Mouse (Mus musculus) right cerebral cortex, postnatal 14 days (tissue): ENCODE data around the gene Ugp2.

ENCODE experiments used
- DNase-seq: peaks from one replicate; pipeline ENCODE4 v3.0.0; 2022

Ugp2 gene

DNA sequence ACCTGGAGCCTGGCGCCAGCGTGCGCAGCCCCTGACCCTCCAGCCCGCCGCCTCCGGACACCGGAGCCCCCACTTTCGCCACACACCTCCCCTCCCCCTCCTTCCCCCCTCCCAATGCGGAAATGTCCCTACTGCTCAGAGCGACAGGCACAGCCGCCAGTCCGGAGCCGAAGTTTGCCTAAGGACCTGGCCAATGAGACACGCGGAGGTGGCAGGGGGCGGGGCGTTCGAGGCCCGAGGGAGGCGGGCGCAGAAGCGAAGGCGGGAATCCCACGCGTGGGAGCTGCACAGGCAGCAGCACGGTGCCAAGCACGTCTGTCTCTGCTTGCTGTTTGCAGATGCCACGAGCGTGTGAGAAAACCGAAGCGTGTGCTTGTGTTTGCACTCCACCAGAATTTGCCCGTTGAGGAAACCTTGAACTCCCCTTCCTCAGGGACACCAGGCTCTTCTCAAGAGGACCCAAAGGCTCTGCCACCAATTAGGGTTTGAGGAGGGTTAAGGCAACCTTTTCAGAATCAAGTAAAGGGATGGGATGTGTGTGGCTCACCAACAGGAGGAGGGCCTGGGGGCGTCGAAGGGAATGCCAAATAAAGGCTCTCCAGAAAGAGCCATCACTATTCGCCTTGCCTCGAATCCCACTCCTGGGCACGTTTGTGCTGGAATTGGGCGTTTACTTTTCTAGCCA is at the start of gene Ugp2:
TSS of gene Ugp2 (minus strand) at position 80 of the 685 bp plus-strand sequence.
- DNase-seq = peak; percentile 99

DNA sequence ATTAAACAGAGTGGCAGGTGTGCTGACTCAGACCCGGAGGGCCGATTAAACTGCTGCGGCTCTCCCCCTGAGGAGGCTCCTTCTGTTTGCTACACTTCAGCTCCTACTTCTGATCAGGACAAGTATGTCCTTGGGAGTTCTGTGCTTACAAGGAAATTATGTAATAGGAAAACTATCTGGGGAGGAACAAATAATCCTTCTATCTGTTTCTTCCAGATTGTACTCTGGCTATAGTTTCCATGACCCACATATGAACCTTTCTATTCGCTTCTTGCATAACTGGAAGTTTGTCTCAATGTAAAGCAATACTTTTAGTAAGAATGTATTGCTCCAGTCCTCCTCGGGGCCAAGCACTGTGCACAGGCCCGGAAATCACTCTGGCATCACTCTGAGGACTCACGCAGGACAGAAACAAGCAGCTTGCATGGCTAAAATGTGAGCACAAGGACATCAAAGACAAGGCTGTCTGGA is 43.9 kb upstream of the Ugp2 start:
- no peak for DNase-seq

DNA sequence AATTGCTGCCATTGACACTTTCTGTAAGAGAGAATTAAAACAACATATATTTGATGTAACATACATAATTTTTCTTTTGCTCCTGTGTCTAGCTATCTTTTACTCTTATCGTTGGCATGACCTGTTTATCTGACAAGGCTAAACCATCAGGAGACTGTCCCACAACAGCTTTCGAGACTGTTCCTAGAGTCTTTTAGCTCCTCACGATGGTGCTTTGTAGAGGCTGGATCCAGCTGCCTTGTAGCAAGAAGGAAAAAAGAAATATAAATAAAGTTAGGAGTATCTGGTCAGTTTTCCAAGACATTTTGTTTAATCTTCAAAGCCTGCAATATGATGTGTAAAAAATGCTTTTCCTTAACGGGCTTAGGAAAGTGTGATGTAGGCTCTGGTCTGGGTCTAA is 35.7 kb upstream of the Ugp2 start:
- DNase-seq = no peak

DNA sequence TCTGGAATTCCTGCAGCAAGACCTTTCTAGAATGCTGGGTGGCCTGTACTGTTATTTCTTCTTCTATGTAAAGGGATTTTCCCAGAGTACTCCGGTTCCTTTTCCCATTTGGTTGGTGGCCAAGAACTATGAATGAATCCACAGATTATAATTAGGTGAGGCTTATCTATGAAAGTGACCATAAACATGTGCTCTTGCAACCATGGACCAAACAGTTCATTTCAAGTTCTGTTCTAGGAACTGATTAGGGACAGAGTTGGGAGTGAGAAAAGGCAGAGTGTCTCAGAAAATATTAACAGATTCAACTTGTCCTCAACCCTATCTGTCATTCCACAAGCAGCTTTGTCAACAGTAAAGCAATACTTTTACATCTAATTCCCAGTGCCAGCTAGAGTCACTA is 35.1 kb upstream of the Ugp2 start:
- DNase-seq = no peak

DNA sequence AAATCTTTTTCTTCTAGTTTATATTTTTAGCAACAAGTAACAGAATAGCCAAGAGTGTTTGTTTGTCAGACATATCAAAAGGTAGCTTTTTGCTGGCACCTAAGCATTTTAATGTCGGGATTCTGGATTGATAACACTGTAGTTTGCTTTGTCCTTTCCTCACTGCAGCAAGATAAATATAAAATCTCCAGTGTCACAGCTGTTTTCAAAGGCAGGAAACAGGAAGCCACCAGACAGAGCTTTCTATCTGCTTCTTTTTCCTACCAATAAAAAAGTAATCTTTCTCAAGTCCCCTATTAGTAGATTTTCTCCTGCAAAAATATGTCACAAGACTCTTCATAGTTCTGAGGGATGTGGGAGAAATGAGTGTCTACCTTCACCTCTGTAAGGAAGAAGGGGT is 32.9 kb upstream of the Ugp2 start:
- DNase-seq = no peak

DNA sequence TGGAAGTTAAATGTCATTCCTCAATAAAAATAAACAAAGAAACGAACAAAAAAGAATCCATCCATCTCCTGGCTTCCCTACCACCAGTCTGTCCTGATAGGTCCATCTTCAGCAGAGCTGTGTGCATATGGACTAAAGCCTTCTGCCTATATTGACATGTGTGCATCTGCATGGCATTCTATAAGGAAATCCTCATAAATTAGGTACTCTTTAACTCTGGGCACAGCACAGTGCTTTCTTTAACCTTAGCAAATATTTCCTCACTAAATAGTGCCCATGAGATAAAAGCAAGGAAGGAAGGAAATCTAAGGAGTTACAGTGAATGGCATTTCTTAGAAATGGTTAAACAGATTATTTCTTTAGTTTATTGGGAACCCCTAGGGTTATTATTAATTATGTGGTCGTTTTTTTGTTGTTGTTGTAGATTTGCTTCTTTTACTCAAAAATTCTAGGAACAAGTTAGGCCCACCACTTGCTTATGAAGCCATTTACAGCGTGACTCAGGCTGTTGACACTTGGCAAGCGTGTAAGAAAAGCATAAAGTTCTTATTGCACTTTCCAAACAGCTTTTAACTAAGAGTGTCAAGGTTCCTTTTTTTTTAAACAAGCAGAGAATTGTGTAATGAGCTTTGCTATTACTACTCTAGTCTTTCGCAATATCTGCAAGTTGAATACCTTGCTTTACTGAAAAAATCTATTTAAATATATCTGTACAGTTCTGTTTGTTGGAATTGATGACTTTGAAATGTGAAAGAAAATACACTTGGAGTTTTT is 31.7 kb upstream of the Ugp2 start:
- DNase-seq = no peak

DNA sequence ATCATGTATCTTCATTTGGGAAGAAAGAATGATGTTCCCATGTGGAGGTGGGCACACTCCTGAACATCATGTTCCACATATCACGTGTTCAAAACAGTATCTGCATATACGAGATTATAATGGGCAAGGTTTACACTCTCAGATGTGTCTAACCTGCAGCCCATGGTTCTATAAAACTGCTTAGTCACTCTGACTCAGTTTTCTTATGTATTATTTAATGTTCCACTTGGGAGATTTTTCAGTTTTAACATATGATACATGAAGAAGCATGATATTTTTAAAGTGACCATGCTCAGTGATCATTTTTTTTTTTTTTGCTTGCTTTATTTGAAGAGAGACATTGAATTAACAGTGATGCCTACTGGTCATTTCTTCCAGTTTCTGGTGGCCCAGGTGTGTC is 30.2 kb upstream of the Ugp2 start:
- DNase-seq = no peak

DNA sequence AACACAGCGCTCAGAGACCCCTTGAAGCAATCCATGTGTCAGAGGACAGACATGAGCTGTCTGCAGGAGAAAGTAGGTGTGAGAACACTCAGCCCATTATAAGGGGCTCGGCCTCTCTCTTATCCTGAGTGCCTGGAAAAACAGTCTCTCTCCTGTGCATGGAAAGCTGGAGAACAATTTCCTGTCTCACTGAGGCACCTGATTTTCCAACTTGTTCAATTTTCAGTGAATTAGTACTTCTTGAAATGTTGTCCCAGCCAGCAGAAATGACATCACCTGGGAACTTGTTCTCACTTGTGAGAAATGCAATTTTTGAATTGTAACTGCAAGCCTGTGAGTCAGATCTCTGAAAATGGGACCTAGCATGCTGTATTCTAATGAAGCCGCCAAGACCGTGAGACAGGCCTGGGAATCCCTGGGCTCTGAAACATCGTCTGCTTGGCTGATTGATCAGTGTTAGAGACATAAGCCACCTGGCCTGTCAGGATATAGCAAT is 28.2 kb upstream of the Ugp2 start:
- no peak for DNase-seq

DNA sequence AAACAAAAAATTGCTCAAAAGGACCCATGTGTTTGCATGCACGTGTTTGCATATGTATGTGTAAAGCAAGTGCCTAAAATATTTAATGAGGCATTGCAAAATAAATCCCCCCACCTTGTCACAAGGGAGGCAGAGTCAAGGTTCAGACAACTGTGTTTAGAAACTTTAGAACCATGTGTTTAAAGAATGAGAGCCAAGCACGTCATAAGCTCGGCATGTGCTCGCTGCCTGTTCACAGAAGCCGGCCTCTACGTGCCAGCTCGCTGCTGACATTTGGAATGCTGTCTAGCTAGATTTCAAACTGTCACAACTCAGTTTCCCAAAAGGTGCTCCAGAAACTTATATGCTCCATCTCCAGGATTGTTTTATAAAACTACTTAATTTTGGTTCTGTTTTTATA is 27.5 kb upstream of the Ugp2 start:
- DNase-seq = no peak

DNA sequence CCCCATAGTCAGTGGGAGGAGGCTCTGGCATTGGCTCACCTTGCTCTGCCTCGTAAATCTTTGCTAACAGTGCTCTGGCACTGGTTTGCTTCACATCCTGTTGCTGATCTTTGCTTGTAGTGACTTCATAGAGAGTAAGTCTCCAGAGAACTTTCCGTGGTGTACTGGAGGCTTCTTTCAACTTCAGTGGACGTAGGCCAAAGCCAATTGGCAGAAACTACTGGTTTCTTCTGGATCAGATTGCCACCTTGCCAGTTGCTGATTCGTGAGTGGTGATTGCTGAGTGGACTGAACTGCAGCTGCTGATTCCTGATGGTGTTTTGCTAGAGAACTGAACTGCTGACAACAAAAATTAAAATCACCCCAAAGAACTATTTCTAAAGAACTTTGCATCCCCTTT is 15.8 kb upstream of the Ugp2 start:
- DNase-seq = no peak

DNA sequence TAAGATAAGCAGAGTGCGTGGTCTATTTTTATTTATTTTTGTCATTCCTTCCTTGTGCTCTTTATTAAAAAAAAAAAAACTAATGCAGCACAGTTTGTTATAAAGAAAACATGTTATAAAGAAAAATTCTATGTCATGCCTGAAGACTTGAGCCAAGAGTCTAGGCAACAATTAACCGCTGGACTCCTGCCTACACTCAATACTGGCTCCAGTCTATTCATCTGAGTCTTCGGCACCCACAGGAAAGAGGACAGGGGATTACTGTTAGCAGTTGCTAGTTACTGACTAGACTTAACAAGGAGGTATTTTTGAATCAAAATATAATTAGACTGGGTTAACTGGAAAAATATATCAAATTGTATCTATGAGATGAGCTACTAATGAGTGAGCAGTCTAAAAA is 3.1 kb upstream of the Ugp2 start:
- DNase-seq = no peak

DNA sequence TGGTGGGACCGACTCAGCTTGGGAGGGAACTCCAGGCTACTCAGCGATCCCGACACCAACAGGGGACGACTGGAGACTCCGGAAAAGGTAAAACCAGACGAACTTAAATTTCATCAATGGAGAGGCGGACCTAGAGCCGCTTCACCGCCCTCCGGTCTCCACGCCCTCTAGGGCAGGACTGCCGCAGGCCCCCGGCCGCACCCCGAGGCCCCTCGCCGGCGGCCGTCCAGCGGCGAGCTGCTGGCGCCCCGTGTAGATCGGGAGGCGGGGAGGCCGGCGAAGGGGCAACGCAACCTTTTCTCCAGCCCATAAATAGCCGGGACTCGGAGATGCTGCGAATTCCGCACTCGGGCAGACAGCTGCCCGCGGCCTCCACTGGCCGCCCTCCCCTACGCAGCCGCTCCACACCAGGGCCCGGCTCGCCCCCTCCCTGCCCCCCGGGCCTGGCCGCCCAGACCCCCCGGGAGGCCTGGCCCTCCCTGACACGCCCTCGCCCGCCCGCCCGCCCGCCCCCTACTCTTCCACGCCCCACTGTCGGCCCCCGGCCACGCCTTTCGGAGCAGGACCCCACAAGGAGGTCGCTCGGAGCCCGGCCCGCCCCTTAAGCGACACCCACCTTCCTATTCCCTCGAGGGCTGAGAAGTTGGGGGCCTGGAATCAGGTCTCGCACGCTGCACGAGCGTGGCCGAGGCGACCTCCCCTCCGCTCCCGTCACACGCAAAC is 441 bp downstream of the Ugp2 start:
- DNase-seq = peak; percentile 66

DNA sequence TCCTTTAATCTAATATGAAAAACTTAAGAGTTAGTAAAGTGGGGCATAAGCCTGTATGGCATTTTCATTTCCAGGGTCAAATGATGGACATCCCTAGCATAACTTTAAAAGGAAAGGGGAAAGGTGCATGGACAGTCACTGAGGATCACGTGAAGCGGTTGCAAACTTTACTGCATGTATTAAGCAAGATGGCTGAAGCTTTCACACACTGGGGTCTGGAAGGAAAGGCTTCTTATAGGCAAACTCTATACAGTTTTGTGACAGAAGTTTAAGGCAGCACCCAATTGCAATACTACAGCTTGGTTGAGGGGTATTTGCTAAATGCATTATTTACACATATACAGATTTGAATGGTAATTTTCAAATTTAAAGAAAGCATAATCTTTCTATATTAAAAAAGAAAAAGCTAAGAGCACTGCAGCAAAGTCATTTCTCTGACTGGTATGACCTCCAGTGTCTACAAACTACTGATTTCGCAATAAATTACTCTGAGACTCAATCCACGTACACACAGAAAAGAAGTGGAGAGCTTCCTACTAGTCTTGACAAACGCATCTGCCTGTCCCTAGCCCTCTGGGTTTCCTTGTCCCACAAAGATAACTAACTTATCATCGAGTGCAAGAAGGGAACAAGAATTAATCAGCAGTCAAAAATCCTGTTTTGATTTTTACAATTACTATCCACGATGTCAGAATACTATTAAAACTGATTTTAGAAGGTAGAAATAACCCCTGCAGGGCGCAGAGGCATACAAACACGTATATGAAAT is 1.6 kb downstream of the Ugp2 start:
- DNase-seq = no peak

DNA sequence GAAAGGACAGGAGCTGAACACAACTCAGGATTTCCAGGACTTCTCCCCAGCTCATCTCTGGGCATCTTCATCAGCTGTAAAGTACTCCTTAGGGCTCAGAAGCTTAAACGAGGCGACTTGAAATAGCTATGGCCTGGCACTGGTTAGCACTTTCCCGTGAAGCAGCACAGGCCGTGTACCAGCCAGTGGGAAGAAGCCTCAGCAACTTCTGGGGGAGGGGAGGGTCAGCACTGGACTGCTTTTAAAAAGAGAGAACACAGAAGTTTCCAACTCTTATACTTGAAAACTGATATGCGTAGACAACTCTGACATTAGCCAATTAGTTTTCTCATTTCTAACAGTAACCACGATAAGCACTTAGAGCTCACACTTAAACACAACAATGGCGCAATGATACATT is 2.5 kb downstream of the Ugp2 start:
- DNase-seq = peak; percentile 6

DNA sequence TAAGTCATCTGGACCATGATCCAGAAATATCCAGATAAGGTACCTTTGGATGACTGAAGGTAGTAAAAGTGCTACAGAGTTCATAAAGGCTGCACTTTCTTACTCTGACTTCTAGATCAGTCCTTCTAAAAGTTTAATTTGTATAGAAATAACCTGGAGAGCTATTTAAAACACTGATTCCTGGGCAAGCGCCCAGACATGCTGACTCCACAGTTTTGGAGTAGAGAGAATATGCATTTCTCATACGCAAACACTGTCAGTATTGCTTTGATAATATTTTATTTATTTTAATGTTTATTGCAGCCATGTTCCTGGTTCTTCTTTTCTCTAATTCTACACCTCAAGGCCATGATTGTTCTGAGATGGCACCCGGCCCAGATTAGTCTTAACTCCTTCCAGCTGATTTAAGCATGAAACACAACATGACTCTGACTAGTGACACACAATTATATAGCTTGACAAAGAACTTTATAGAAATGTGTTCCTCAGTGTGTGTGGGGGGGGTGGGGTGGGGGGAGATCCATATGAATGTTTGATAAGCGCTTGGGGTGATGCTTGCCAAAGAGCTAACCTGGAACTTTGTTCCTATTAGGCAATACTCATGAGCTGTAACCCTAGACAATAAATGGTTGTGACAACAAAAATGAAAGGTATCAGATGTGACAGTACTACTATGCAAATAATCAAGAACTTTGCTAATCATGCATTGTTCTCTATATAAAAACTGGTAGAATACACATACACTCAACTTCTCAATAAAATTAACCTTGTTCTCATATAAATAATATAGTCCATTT is 7.7 kb downstream of the Ugp2 start:
- DNase-seq = no peak

DNA sequence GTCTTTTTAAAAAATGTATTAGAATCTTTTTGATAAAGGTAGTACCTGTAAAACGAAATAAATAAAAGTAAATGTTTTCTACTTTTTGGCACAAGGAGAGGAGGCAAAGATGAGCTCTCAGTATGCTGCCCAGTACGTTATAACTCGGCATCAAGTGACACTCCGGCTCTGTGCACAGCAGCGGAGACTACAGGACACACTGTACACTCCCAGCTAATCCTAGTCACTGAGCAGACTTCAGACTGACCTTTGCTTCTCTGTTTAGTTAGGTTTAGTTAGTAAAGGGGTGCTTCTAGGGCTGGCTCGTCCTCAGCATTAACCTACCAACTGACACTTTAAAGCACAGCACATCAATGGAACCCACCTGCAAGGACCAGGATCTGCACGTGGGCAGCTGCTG is 19.7 kb downstream of the Ugp2 start:
- DNase-seq = no peak

DNA sequence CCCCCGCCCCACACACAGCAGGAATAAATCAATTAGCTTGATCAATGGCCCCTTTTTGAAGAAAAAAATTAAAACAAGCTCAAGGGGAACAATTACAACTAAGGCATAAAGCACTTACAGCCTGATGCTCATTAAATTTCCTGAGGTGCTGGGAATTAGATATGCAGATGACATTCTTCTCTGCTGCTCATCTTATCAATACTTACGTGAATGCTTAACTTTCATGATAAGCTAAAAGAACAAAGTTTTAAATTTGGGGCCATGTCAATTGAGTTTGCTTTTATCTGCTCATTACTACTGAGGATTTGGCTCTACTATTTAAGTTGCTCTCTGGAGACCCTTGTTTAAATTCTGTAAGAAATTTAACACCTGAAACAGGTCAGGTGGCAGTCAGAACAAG is 22.1 kb downstream of the Ugp2 start:
- DNase-seq = no peak

DNA sequence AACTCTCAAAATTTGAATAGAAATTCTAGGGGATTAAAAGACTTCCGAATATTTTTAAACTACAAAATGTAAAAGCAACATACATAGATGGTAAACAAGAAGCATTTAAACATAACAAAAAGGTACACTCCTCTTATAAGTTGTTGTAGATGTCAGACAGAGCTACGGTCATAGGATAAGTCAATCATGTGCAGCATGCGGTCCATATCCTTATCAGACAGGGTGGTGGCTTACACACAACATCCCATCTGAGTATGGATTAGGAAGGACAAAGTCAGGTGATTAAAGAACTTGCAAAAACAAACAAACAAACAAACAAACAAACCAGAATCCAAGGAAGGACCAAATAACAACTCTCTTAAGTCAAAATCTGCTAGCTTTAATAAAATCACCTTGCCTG is 25.0 kb downstream of the Ugp2 start:
- no peak for DNase-seq

DNA sequence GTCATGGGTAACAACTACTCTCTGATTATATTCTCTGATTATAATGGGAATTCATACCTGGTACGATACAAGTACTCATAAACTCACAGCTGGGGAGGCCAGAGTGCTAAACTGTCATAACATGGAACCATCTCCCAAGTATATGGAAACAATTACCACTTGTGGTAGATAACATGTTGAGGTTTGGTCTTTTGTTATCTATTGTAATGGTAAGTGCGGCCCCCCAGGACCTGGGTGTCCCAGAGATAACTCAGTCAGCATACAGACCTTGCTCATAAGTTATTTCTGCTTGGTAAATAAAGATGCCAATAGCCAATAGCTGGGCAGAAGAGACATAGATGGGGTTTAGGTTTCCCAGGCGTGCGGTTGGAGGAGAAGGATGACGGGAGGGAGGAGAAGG is 27.5 kb downstream of the Ugp2 start:
- DNase-seq = no peak

DNA sequence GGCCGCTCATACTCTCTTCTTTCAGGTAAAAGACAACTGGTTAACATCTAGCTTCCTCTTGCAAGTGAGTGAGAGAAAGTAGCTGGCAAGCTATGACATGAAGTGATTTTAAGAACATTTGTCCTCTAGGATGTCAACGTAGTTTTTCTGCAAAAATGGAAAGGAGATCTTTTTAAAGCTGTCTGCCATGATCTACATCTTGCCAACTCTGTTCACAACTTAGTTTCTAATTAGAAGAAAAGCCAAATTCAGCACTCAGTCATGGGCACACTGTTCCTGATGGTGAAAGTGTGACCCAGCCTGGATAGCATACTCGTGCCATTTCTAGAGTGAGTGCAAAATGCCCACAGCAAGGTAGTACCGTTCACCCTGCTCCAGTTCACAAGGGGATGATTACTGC is 31.9 kb downstream of the Ugp2 start:
- DNase-seq = no peak

DNA sequence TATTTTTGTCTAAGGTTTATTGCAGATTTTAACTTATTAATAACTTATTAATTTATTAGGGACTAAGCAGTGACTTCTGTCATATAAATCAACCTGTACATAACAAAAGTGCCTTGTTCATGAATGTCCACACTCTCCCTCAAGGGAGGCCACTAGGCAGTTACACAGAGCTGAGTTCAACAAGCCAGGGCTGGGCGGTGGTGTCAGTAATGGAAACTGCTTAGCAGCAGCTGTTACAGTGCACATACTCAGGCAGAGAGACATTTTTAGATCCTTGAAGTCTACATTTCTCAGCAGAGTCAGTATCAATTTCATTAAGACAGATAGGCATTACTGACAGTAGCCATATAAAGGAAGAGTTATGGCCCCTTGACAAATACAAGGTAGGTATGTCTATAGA is 33.1 kb downstream of the Ugp2 start:
- no peak for DNase-seq

DNA sequence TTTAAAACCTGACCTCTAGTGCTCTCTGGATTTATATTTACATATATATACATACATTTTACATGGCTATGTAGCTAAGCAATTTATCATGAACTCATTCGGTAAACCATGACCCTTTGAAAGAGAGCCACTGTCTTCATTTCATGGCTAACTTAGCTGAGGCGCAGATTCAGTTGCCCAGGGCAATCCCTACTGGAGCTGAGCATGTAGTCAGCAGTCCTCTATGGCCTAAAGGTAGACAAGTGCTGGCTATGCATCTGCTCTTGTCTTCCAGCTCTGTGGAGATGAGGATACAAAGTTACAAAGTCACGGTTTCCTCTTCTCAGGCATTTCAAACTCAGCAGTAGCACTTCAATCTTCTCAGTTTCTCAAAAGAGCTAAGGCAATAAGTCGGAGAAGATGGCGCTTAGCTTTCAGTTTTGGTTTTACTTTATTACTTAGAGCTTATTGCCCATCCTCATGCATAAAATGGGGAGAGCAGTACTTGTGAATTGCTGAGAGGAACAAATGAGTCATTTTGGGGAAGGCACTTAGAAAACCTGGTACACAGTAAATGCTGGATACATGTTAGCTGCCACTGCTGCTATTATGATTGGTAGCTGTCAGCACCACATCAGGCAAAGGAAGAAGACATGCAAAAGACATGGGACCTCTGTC is 38.2 kb downstream of the Ugp2 start:
- DNase-seq = no peak
